8 mouse cellular contexts compared by ENCODE assay signal in genomic region chr4:133599571-133600073, GRCm38 (mm10). TPM values are rescaled to one million over a fixed set of nuclear protein-coding genes. Genes with fewer than 3 reads are reported as not detected.
DNase-seq lines count a peak whose midpoint lies in the region; ATAC-seq and TF ChIP-seq lines count a peak whose summit lies in the region.

No protein-coding gene starts in this region.

- no peak overlapping the region for H3K27ac ChIP-seq in hindbrain, embryonic 12.5 days
- peak overlapping the region; percentile 84 for H3K27ac ChIP-seq in lung, postnatal 0 days (ENCODE audit: low read length)

- H3K36me3 ChIP-seq in hindbrain, embryonic 12.5 days = peaks cover 11% of the 10 kb centered on the region
- peaks cover 4% of the 10 kb centered on the region; the same call in 1 of the 2 replicates for H3K36me3 ChIP-seq in lung, postnatal 0 days (ENCODE audit: insufficient read depth, low read length)

- WGBS in hindbrain, embryonic 12.5 days = under 1% methylated on average over 48 of the region's 50 CpGs
- under 1% methylated on average over 50 of the region's 50 CpGs for WGBS in lung, postnatal 0 days

- POLR2A ChIA-PET in Patski (lab: Charles Lee) = no interaction called here

- TF ChIP-seq CTCF in Patski (IDR thresholded peaks at IDR 0.05) = no peak
- no peak for TF ChIP-seq CTCF in lung, postnatal 0 days (IDR thresholded peaks at IDR 0.05)

- in situ Hi-C loops in Patski (cut with MboI; ENCODE audit: low pct_unique_long_range_greater_than_20kb) = loop anchor here (5.0 kb wide), 1 partner anchor 43 kb away; no protein-coding TSS in a partner anchor

- CTCF ChIA-PET in Patski (lab: Charles Lee) = interaction anchor here (0.7 to 2.6 kb wide), 3 partner anchors 11 to 50 kb away, joined by 3 to 7 read pairs (median 6); partner anchors contain the start of gene Zdhhc18

- TF ChIP-seq EP300 in lung, postnatal 0 days (IDR thresholded peaks at IDR 0.05) = no peak

- H3K4me1 ChIP-seq in hindbrain, embryonic 12.5 days = peaks cover 17% of the 10 kb centered on the region
- peaks cover 8% of the 10 kb centered on the region for H3K4me1 ChIP-seq in lung, postnatal 0 days (ENCODE audit: insufficient read depth, low read depth, low read length)

- ATAC-seq in Patski = peak; percentile 96
- ATAC-seq in hindbrain, embryonic 12.5 days (ENCODE audit: low FRiP score) = peak; percentile 90
- ATAC-seq in lung, postnatal 0 days = peak; percentile 95

- no peaks in the 10 kb centered on the region for H3K9me3 ChIP-seq in hindbrain, embryonic 12.5 days (replicated peaks)
- H3K9me3 ChIP-seq in lung, postnatal 0 days (ENCODE audit: low read length) = no peaks in the 10 kb centered on the region

- H3K4me3 ChIP-seq in hindbrain, embryonic 12.5 days = peak overlapping the region; percentile 46
- H3K4me3 ChIP-seq in lung, postnatal 0 days (ENCODE audit: low read depth, low read length) = peak overlapping the region; percentile 43

- no peaks in the 10 kb centered on the region for H3K27me3 ChIP-seq in Patski
- H3K27me3 ChIP-seq in hindbrain, embryonic 12.5 days = peaks cover 65% of the 10 kb centered on the region
- H3K27me3 ChIP-seq in lung, postnatal 0 days (replicated peaks; ENCODE audit: insufficient read depth, low read length) = no peaks in the 10 kb centered on the region

- DNase-seq in Patski (ENCODE audit: low read depth, low spot score) = no peak
- DNase-seq in cerebellum, postnatal 10 days = peak; percentile 81 to 83
- peak; percentile 63 to 74 for DNase-seq in frontal cortex, postnatal 10 days (ENCODE audit: low spot score in 2 of 2)
- peak; percentile 71 to 80 for DNase-seq in layer of hippocampus, postnatal 10 days (ENCODE audit: low spot score in 2 of 2)
- DNase-seq in lung, postnatal 0 days (ENCODE audit: low spot score) = peak; percentile 97
- DNase-seq in ovary, postnatal 10 days (ENCODE audit: low spot score) = peak; percentile 60
- peak; percentile 63 for DNase-seq in thymus, postnatal 14 days

- peak overlapping the region; percentile 57 for H3K9ac ChIP-seq in hindbrain, embryonic 12.5 days
- H3K9ac ChIP-seq in lung, postnatal 0 days (replicated peaks; ENCODE audit: low read depth) = peak overlapping the region; percentile 39

- peak overlapping the region; percentile 69 for H3K4me2 ChIP-seq in hindbrain, embryonic 12.5 days (replicated peaks)
- peak overlapping the region; percentile 67 for H3K4me2 ChIP-seq in lung, postnatal 0 days (replicated peaks; ENCODE audit: low read depth, low read length)

RNA-seq across cellular contexts. Expression of gene Sfn, which starts 2.3 kb away (rescaled TPM):
- 5.8 TPM for polyA plus RNA-seq in Patski (2021)
- 12.6 and 13.6 TPM in 2 replicates for polyA plus RNA-seq in hindbrain, embryonic 12.5 days (2016; fragmentation: Nextera tagmentation; extraction: Ambion mirVana)
- 1 to 10 TPM; 1.8 to 2.1 TPM for total RNA-seq in layer of hippocampus, postnatal 10 days (2021)
- polyA plus RNA-seq in lung, postnatal 0 days (2015; fragmentation: Nextera tagmentation; extraction: Ambion mirVana) = 23.7 and 32.4 TPM in 2 replicates

RNA-seq across cellular contexts. Expression of gene Gpn2, which starts 15.5 kb away (rescaled TPM):
- polyA plus RNA-seq in Patski (2021) = 15.4 TPM
- polyA plus RNA-seq in hindbrain, embryonic 12.5 days (2016; fragmentation: Nextera tagmentation; extraction: Ambion mirVana) = 21.9 and 22.2 TPM in 2 replicates
- 10 to 100 TPM; 12.4 to 14.8 TPM for total RNA-seq in layer of hippocampus, postnatal 10 days (2021)
- polyA plus RNA-seq in lung, postnatal 0 days (2015; fragmentation: Nextera tagmentation; extraction: Ambion mirVana) = 15.8 and 17.6 TPM in 2 replicates

RNA-seq across cellular contexts. Expression of gene Gpatch3, which starts 25.1 kb away (rescaled TPM):
- polyA plus RNA-seq in Patski (2021) = 7.1 TPM
- 10.9 and 12.8 TPM in 2 replicates for polyA plus RNA-seq in hindbrain, embryonic 12.5 days (2016; fragmentation: Nextera tagmentation; extraction: Ambion mirVana)
- 1 to 10 TPM; 6.3 to 8.5 TPM for total RNA-seq in layer of hippocampus, postnatal 10 days (2021)
- 6.7 and 7.1 TPM in 2 replicates for polyA plus RNA-seq in lung, postnatal 0 days (2015; fragmentation: Nextera tagmentation; extraction: Ambion mirVana)

RNA-seq across cellular contexts. Expression of gene Nr0b2, which starts 46.4 kb away (rescaled TPM):
- polyA plus RNA-seq in Patski (2021) = not detected
- polyA plus RNA-seq in hindbrain, embryonic 12.5 days (2016; fragmentation: Nextera tagmentation; extraction: Ambion mirVana) = not detected in 2 replicates
- total RNA-seq in layer of hippocampus, postnatal 10 days (2021) = not detected
- polyA plus RNA-seq in lung, postnatal 0 days (2015; fragmentation: Nextera tagmentation; extraction: Ambion mirVana) = 0.37 and 0.39 TPM in 2 replicates

RNA-seq across cellular contexts. Expression of gene Zdhhc18, which starts 50.3 kb away (rescaled TPM):
- polyA plus RNA-seq in Patski (2021) = 48.3 TPM
- polyA plus RNA-seq in hindbrain, embryonic 12.5 days (2016; fragmentation: Nextera tagmentation; extraction: Ambion mirVana) = 4.1 and 6.4 TPM in 2 replicates
- total RNA-seq in layer of hippocampus, postnatal 10 days (2021) = 10 to 100 TPM; 34.3 to 38.8 TPM
- 5.8 and 9.4 TPM in 2 replicates for polyA plus RNA-seq in lung, postnatal 0 days (2015; fragmentation: Nextera tagmentation; extraction: Ambion mirVana)
